Mouse (Mus musculus): Measurements from ENCODE around the gene Bhlhe41.

GRCm38 (mm10) chr6:145864171-145864570 lies 1.2 kb downstream of the Bhlhe41 start:
- TF ChIP-seq CTCF (IDR thresholded peaks at IDR 0.05; ENCODE audit: low read depth) (no peak), EP300 (IDR thresholded peaks at IDR 0.05; ENCODE audit: low read depth) (no peak)
